Mouse (Mus musculus) limb, embryonic 14.5 days (tissue): ENCODE data around the gene Evpl. TPM values are rescaled to one million over a fixed set of nuclear protein-coding genes. Genes with fewer than 3 reads are reported as not detected.

ENCODE experiments used
- ATAC-seq: fragments of 200-750 bp; cut with Nextera tagmentation; 2 replicates; pipeline ENCODE4 v1.8.0; 2017; ENCODE audit warnings: low read depth, moderate number of reproducible peaks, moderate TSS enrichment; ENCODE audit not compliant: low FRiP score
- DNase-seq: peaks from one replicate; pipeline ENCODE4 v3.0.0-alpha.2; 2015; ENCODE audit warnings: low spot score
- H3K27ac ChIP-seq: fragments of 300-500 bp; sonication (generic); replicated peaks from 2 replicates; pipeline ENCODE4 v1.5.1; 2014; ENCODE audit warnings: low read depth, mild to moderate bottlenecking, low read length, moderate library complexity, mixed read lengths
- H3K27me3 ChIP-seq: fragments of 300-500 bp; sonication (generic); 2 replicates; pipeline ENCODE4 v1.6.1; 2014; ENCODE audit warnings: low read length, mixed read lengths; ENCODE audit not compliant: control insufficient read depth, insufficient read depth
- H3K36me3 ChIP-seq: fragments of 300-500 bp; sonication (generic); 2 replicates; pipeline ENCODE4 v1.6.1; 2014; ENCODE audit warnings: mild to moderate bottlenecking, low read length, moderate library complexity, mixed read lengths; ENCODE audit not compliant: control insufficient read depth, insufficient read depth
- H3K4me1 ChIP-seq: fragments of 300-500 bp; sonication (generic); 2 replicates; pipeline ENCODE4 v1.6.1; 2014; ENCODE audit warnings: antibody characterized with exemption, low read length, mixed read lengths; ENCODE audit not compliant: control insufficient read depth, insufficient read depth
- H3K4me2 ChIP-seq: fragments of 300-500 bp; sonication (generic); replicated peaks from 2 replicates; pipeline ENCODE4 v1.6.1; 2014; ENCODE audit warnings: low read depth, mild to moderate bottlenecking, low read length, moderate library complexity; ENCODE audit not compliant: severe bottlenecking
- H3K4me3 ChIP-seq: fragments of 300-500 bp; sonication (generic); replicated peaks from 2 replicates; pipeline ENCODE4 v1.5.1; 2014; ENCODE audit warnings: low read length
- H3K9ac ChIP-seq: fragments of 300-500 bp; sonication (generic); 2 replicates; pipeline ENCODE4 v1.6.1; 2014; ENCODE audit warnings: mild to moderate bottlenecking, low read depth, low read length, moderate library complexity; ENCODE audit not compliant: severe bottlenecking
- H3K9me3 ChIP-seq: fragments of 300-500 bp; sonication (generic); 2 replicates; pipeline ENCODE4 v1.6.1; 2016; ENCODE audit warnings: low read length; ENCODE audit not compliant: control insufficient read depth
- POLR2A ChIP-seq: fragments of 200-500 bp; IDR thresholded peaks from 2 replicates; pipeline ENCODE4 v1.8.0; 2012; ENCODE audit warnings: inconsistent platforms, mild to moderate bottlenecking, moderate library complexity, borderline replicate concordance; ENCODE audit not compliant: insufficient read depth, insufficient read length; ENCODE audit errors: extremely low read depth
- WGBS: fragments of 180-500 bp; shearing (Covaris S2); extraction: QIAGEN DNeasy Blood & Tissue Kit; methylation state at CpG from one replicate; pipeline ENCODE4 v1.1.7; 2014; 5-methylcytosine and 5-hydroxymethylcytosine counted together
- polyA plus RNA-seq, 2 experiments: library from polyadenylated mRNA; depleted of rRNA in 1 of 2; stranded (reverse) in 1 of 2; unstranded in 1 of 2; fragments of >200 nt; fragmentation: Nextera tagmentation in 1 of 2; extraction: Ambion mirVana in 1 of 2; gene quantifications; 2 replicates each; pipeline versions ENCODE4 v1.2.1 to v1.2.3; 2012 to 2014

The Evpl gene
- polyA plus RNA-seq (2012; rRNA removed), result 6.0 and 8.2 TPM in 2 replicates
- 17.0 and 21.8 TPM in 2 replicates for polyA plus RNA-seq (2014; fragmentation: Nextera tagmentation; extraction: Ambion mirVana)

DNA sequence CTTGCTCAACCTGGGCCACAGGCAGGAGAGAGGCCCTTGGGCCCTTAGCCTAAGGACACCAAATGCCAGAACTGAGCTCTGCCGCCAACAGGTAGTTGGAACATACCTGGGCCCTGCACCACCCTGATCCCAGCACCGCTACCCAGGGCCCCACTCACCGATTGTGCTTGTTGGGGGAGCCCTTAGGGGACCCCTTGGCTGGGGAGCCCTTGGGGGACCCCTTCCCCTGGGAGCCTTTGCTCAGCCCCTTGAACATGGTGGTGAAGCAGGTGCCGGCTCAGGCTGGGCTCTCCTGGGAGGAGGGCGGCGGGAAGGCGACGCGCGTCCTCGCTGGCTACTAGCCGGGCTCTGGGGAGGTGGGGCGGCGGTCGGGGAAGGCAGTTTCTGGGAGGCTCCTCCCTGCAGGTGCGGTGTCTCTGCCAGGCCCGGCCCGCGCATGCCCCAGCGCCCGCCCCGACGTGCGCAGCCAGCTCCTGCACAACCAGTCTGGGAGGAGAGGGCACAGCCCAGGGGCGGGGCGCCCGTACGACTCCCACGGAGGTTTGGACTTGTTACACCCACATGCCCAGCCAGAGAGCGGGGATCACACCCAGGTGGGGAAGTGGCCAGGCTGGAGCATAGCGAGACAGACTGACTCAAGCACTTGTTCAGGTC, at the start of gene Evpl:
Gene Evpl (minus strand): TSS at position 336 of the 654 bp plus-strand sequence.
- H3K4me3 ChIP-seq, result peak within 1 kb of the TSS; percentile 21
- peaks cover 14% of the 10 kb centered on the region for H3K4me1 ChIP-seq
- peak within 1 kb of the TSS; percentile 31 for H3K4me2 ChIP-seq
- peaks cover 10% of the 10 kb centered on the region; the same call in 1 of the 2 replicates for H3K27me3 ChIP-seq
- no peak within 1 kb of the TSS for H3K27ac ChIP-seq
- H3K9me3 ChIP-seq, result no peaks in the 10 kb centered on the region
- no peak for DNase-seq
- no peak for TF ChIP-seq POLR2A
- H3K36me3 ChIP-seq, result no peaks in the 10 kb centered on the region
- H3K9ac ChIP-seq, result peak within 1 kb of the TSS; percentile 43
- WGBS, result 24% methylated on average over 30 of the region's 31 CpGs
- peak; percentile 21; the same call in 1 of the 2 replicates for ATAC-seq

DNA sequence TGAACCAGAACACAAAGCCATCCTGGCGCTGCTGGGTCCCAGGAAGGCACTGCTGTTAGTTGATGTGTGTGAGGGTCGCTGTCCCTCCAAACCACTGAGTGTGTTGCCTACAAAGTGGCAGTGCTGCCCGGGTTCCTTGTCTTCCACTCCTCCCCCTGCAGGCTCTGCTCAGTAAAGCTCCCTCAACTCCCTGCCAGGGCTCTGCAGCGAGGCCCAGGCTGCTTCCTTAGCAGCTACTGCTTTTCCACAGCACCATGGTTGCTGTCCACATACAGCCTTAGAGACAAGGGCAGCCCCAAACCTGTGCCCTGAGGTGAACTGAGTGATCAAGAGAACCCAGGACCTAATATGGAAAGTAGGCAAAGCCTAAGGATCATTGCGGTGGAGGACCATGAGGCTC, 49.5 kb upstream of the Evpl start:
- peaks cover 50% of the 10 kb centered on the region for H3K36me3 ChIP-seq
- no peak overlapping the region for H3K9ac ChIP-seq
- WGBS, result 79% methylated on average over 5 of the region's 5 CpGs
- no peaks in the 10 kb centered on the region for H3K9me3 ChIP-seq
- ATAC-seq, result no peak
- no peak overlapping the region for H3K27ac ChIP-seq
- H3K4me3 ChIP-seq, result no peak overlapping the region
- H3K27me3 ChIP-seq, result peaks cover 28% of the 10 kb centered on the region
- no peak for DNase-seq
- H3K4me1 ChIP-seq, result no peaks in the 10 kb centered on the region
- H3K4me2 ChIP-seq, result no peak overlapping the region
- TF ChIP-seq POLR2A, result no peak

DNA sequence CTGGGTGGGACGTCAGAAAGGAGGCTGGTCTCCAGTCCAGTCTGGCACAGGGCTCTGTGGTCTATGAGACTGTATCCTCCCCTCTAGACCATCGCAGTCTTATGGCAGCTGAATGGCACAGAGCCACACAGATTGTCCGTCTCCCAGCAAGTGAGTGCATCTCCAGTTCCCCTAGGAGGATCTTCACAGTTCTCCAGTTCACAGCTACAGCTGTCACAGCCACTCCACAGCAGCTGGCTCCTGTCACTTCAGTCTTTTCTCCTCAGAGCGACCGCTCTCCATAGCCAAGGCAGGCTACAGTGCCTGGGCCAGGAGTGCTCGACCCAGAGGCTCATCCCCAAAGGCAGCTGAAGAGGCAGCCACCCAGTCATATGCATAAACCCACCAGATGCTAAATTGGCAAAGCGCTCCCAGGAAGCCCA, 47.9 kb upstream of the Evpl start:
- H3K27ac ChIP-seq, result no peak overlapping the region
- peak; percentile 72 for ATAC-seq
- 71% methylated on average over 7 of the region's 7 CpGs for WGBS

DNA sequence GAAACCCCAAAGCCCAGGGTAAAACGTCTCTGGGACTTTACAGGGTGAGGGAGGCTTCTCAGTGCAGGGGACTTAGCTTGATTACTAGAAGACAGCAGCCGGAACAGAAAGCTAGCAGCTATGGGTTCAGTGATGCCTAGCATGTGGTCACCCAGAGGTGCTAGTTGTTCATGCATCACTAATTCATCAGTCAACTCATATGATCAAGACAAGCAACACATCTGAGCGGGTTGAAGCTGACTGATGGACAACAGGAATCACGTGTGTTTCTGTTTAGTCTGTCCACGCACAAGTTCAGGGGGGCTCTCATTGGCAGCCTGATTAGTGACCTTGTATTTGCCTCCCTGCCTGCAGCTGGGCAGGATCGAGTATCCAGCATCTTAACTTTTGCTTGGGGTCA, 46.1 kb upstream of the Evpl start:
- WGBS, result 40% methylated on average over 6 of the region's 6 CpGs
- H3K9me3 ChIP-seq, result no peaks in the 10 kb centered on the region
- peaks cover 17% of the 10 kb centered on the region for H3K36me3 ChIP-seq
- H3K4me2 ChIP-seq, result no peak overlapping the region
- no peak overlapping the region for H3K4me3 ChIP-seq
- ATAC-seq (no peak), DNase-seq (no peak)
- H3K27me3 ChIP-seq, result peaks cover 55% of the 10 kb centered on the region
- no peak overlapping the region for H3K27ac ChIP-seq
- peaks cover 7% of the 10 kb centered on the region for H3K4me1 ChIP-seq
- TF ChIP-seq POLR2A, result no peak
- H3K9ac ChIP-seq, result no peak overlapping the region

More for the DNA sequence above, 47.9 kb upstream of the Evpl start:
- peak; percentile 55 for DNase-seq
- Histone ChIP-seq H3K36me3 (peaks cover 35% of the 10 kb centered on the region), H3K27me3 (peaks cover 43% of the 10 kb centered on the region), H3K9ac (no peak overlapping the region), H3K4me3 (no peak overlapping the region), H3K4me2 (no peak overlapping the region), H3K4me1 (peaks cover 7% of the 10 kb centered on the region), H3K9me3 (no peaks in the 10 kb centered on the region)
- no peak for TF ChIP-seq POLR2A

DNA sequence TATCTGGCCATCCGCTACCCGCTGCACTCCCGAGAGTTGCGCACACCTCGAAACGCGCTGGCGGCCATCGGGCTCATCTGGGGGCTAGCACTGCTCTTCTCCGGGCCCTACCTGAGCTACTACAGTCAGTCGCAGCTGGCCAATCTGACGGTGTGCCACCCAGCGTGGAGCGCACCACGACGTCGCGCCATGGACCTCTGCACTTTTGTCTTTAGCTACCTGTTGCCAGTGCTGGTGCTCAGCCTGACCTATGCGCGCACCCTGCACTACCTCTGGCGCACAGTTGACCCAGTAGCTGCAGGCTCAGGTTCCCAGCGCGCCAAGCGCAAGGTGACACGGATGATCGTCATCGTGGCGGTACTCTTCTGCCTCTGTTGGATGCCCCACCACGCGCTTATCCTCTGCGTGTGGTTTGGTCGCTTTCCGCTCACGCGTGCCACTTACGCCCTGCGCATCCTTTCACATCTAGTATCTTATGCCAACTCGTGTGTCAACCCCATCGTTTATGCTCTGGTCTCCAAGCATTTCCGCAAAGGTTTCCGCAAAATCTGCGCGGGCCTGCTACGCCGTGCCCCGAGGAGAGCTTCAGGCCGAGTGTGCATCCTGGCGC, 45.1 kb upstream of the Evpl start:
- ATAC-seq (no peak), DNase-seq (no peak)
- no peak overlapping the region for H3K9ac ChIP-seq
- no peak for TF ChIP-seq POLR2A
- H3K27ac ChIP-seq, result no peak overlapping the region
- WGBS, result 9% methylated on average over 48 of the region's 48 CpGs
- no peak overlapping the region for H3K4me3 ChIP-seq
- H3K27me3 ChIP-seq, result peaks cover 55% of the 10 kb centered on the region
- H3K4me2 ChIP-seq, result no peak overlapping the region
- peaks cover 8% of the 10 kb centered on the region for H3K36me3 ChIP-seq
- no peaks in the 10 kb centered on the region for H3K9me3 ChIP-seq
- peaks cover 7% of the 10 kb centered on the region for H3K4me1 ChIP-seq
